Mouse (Mus musculus) splenic B cell, adult 2 months (primary cell): ENCODE results near the gene Max.

Source experiments
- DNase-seq: peaks from one replicate; pipeline ENCODE4 v3.0.0-alpha.2; 2011; ENCODE audit warnings: low read depth, low spot score
- H3K27me3 ChIP-seq: 2 replicates; pipeline ENCODE4 v1.6.1; 2012; ENCODE audit warnings: mild to moderate bottlenecking, low read length, moderate library complexity, mixed read lengths; ENCODE audit not compliant: control insufficient read depth, poor library complexity, insufficient read depth, severe bottlenecking
- H3K36me3 ChIP-seq: 2 replicates; pipeline ENCODE4 v1.6.1; 2012; ENCODE audit warnings: mild to moderate bottlenecking, low read length, moderate library complexity, mixed read lengths; ENCODE audit not compliant: control insufficient read depth, poor library complexity, insufficient read depth, severe bottlenecking

Max gene

DNA sequence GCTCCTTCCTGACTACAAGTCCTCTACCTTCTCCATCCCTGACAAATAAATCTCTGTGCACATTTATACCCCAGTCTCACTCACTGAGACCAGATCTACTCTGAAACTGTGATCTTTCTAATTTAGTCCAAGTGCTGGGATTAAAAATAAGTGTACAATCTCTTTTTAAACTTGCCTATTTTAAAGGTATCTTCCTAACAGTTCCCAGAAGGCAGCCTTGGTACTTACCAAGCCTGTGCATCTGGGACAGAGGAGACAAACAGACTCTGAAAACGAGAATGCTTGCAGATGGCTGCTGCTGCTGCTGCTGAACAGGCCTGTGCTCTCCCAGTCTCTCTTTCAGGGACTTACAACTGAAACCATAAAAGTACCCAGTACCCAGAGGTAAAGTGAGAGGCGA is 19.5 kb downstream of the Max start:
- Histone ChIP-seq H3K36me3 (peaks cover 7% of the 10 kb centered on the region), H3K27me3 (no peaks in the 10 kb centered on the region)
- no peak for DNase-seq

DNA sequence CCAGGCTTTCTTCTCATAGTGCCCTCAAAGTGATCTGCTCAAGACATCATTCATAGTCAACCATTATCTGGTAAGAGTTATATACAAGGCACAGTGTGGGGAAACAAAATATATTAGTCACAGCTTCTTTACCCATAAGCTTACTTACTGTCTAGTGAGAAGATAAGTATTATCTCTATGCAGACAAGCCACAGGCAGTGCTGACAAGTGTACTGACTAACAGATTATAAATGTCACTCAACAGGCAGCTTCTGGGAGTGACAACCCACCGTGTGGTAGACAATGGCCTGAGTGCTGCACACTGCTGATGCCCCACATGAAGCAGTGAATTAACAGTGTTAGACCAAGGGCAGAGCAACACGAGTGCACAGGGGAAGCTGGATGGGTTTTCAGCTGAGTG is 20.5 kb downstream of the Max start:
- DNase-seq: no peak
- no peaks in the 10 kb centered on the region for H3K27me3 ChIP-seq
- H3K36me3 ChIP-seq: peaks cover 10% of the 10 kb centered on the region

- Histone ChIP-seq H3K36me3 (peaks cover 8% of the 10 kb centered on the region), H3K27me3 (no peaks in the 10 kb centered on the region)
- DNase-seq: no peak
These were observed 24.0 kb downstream of the Max start for GRCm38 (mm10) chr12:76938013-76938412.

GRCm38 (mm10) chr12:76936211-76936610 is 25.8 kb downstream of the Max start:
- DNase-seq: no peak
- Histone ChIP-seq H3K36me3 (peaks cover 12% of the 10 kb centered on the region), H3K27me3 (no peaks in the 10 kb centered on the region)

DNA sequence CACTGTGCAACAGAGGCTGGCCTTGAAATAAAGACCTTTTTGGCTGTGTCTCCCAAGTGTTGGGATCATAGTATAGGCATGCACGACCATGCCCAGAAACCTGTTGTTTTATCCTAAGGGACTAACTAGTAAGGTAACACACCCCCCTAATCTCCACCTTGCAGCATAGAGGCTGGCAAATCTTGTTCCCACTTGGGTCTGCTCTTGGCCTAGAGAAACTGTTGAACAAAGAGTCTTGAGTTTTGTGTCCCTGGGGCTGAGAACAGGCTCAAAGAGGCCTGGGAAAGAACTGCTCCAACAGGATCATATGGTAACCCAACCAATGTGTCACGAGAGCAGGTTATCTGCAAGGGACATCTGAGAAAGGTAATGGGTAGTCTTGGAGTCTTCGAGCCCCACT is 27.6 kb downstream of the Max start:
- DNase-seq: no peak
- peaks cover 7% of the 10 kb centered on the region; the same call in 1 of the 2 replicates for H3K36me3 ChIP-seq
- no peaks in the 10 kb centered on the region for H3K27me3 ChIP-seq

GRCm38 (mm10) chr12:76932688-76933060 is 29.3 kb downstream of the Max start:
- Histone ChIP-seq H3K36me3 (peaks cover 7% of the 10 kb centered on the region; the same call in 1 of the 2 replicates), H3K27me3 (no peaks in the 10 kb centered on the region)
- no peak for DNase-seq

DNA sequence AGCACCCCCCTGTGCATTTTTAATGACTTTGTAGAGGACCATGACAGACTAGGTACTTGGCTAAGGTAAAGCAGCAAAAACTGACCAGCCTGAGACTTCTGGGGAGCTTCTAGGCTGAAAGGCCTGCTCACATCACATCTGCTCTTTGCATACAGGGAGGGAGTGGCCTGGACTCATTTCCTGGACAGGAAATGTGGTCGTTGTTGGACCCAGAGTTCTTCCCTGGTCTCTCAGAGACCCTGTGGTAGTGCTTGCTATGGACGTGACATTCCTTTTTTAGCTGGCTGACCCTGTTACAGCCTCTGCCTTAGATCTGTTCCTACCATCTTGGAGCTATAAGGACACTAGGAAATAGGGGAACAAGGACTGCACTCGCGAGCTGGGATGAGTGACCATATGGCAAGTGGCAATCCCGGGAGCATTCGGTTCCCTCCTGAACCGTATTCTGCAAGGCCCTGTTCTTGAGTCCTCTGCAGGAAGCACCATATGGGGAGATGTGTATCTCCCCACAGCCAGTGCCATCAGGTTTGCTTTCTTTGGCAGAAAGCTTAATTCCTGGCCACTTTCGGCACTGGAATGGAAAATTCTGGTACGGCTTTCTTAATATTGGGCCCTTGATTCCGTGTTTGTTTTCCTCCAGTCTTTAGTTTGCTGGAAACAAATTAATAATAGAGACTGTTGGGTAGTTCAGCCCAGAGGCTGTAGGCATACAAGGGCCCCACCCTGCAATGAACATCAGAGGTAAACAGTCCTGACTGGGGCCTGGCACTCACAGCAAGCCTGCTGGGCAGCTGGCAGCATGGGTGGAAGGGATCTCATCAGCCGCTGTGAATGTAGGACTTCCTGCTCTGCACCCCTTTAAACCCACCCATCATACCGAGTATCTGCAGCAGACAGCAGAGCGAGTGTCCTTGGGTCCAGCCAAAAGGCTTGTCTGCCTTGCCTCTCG is 30.0 kb downstream of the Max start:
- DNase-seq: no peak
- H3K36me3 ChIP-seq: peaks cover 3% of the 10 kb centered on the region; the same call in 1 of the 2 replicates
- no peaks in the 10 kb centered on the region for H3K27me3 ChIP-seq

GRCm38 (mm10) chr12:76930177-76930576 is 31.8 kb downstream of the Max start:
- no peaks in the 10 kb centered on the region for H3K27me3 ChIP-seq
- no peak for DNase-seq
- H3K36me3 ChIP-seq: peaks cover 3% of the 10 kb centered on the region; the same call in 1 of the 2 replicates

- DNase-seq: no peak
- Histone ChIP-seq H3K36me3 (peaks cover 3% of the 10 kb centered on the region; the same call in 1 of the 2 replicates), H3K27me3 (no peaks in the 10 kb centered on the region)
These were observed 34.5 kb downstream of the Max start for GRCm38 (mm10) chr12:76927539-76927938.

- no peaks in the 10 kb centered on the region for H3K27me3 ChIP-seq
- no peak for DNase-seq
- no peaks in the 10 kb centered on the region for H3K36me3 ChIP-seq
These were observed 35.0 kb downstream of the Max start for GRCm38 (mm10) chr12:76927012-76927411.

GRCm38 (mm10) chr12:76926338-76926945 is 35.6 kb downstream of the Max start:
- H3K36me3 ChIP-seq: no peaks in the 10 kb centered on the region
- H3K27me3 ChIP-seq: no peaks in the 10 kb centered on the region
- no peak for DNase-seq

DNA sequence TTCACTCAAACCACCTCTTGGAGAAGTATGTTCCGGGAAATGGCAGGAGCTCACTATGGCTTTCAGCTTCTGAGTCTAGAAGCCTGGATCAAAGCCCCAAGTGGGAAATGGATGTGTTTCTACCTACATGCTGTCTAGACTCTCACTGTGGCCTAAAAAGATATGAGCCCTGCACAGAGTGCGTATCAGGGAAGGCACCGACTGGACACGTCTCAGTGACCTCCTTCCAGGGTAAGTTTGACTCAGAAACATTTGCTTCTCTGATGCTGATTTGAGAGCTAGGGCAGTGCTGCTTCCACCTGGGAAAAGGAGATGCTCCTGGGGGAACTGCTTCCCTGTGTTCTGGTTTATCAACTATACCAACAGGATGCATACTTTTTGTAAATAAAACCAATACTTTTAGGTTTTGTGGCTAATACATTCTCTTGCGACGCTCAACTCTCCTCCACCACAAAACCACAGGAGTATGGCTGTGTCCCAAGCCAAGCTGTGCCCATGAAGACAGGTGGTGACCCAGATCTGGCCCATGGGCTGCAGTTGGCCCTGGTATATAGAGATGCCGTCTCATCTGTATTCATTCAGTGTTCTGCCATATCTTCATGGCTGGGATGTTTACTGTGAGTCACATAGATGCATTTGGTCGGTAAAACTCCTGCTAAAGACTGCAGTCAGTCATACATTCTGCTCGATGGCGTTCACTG is 36.9 kb downstream of the Max start:
- Histone ChIP-seq H3K36me3 (no peaks in the 10 kb centered on the region), H3K27me3 (no peaks in the 10 kb centered on the region)
- no peak for DNase-seq

- H3K36me3 ChIP-seq: no peaks in the 10 kb centered on the region
- DNase-seq: no peak
- no peaks in the 10 kb centered on the region for H3K27me3 ChIP-seq
These were observed 38.9 kb downstream of the Max start for GRCm38 (mm10) chr12:76923118-76923517.

DNA sequence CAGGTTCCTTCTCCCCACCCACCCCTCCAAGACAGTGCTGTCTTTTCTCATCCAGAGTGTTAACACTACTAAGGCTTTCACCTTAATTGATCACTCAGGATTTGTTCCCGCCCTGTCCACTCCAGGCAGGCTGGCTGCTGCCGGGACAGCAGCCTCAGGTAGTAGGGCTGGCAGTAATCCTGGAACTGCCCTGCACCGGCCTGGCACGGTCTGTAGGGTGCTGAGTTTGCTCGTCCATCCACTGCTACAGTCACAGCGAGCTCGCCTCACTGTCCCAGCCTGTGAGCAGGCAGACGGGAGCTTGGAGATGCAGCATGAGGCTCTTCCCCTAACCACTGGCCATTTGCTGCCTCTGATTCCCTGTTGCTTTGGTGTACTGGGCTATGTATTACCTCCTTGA is 41.0 kb downstream of the Max start:
- no peak for DNase-seq
- Histone ChIP-seq H3K36me3 (no peaks in the 10 kb centered on the region), H3K27me3 (no peaks in the 10 kb centered on the region)

DNA sequence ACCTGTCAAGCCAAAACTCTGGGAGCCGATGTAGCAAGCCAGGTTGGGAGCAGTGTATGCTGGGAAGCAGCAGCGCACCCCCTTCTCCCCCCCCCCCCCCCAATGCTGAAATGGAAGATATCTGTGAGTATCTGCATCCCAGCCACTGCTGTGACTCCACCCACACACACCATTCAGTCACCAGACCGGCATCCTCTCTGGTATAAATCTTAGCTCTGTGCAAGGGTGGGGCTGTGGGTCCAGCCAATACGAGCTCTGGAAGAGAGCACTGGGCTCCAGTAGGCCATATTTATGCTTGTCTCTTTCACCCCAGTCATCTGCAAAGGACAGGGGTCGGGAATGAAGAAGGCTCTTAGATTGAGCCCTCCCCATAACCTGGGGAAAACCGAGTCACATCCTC is 41.6 kb downstream of the Max start:
- Histone ChIP-seq H3K27me3 (no peaks in the 10 kb centered on the region), H3K36me3 (no peaks in the 10 kb centered on the region)
- DNase-seq: no peak
